Comparison of ENCODE assay signal across 11 mouse cellular contexts in genomic region chr3:96526013-96526762, GRCm38 (mm10). TPM values are rescaled to one million over a fixed set of nuclear protein-coding genes. Genes with fewer than 3 reads are reported as not detected.
DNase-seq lines count a peak whose midpoint lies in the region; ATAC-seq and TF ChIP-seq lines count a peak whose summit lies in the region.
"Had no signal": no experiment of that assay in that cellular context is flagged by ENCODE, and none has a peak within 500 bp of the region (broad histone marks: within the 10 kb centered on the region; RNA-seq: fewer than 3 reads in every experiment).

No protein-coding gene starts in this region.

- peak overlapping the region; percentile 61 for H3K4me3 ChIP-seq in cortical plate, adult 2 months (ENCODE audit: insufficient read depth, low read length)
- H3K4me3 ChIP-seq in hindbrain, embryonic 13.5 days, result no peak overlapping the region
- peak overlapping the region; percentile 48 for H3K4me3 ChIP-seq in liver, embryonic 16.5 days (ENCODE audit: low read depth, low read length)
- no peak overlapping the region for H3K4me3 ChIP-seq in intestine, embryonic 16.5 days (ENCODE audit: low read length)

- intact Hi-C loops in gastrocnemius, postnatal 14 days (cut with DNase I; ENCODE audit: low total_unique reads), result no loop called here

- peak; percentile 52; the same call in 1 of the 2 replicates for ATAC-seq in hindbrain, embryonic 13.5 days (ENCODE audit: low FRiP score)
- peak; percentile 89 for ATAC-seq in liver, embryonic 16.5 days (ENCODE audit: low read depth)
- ATAC-seq in intestine, embryonic 16.5 days, result no peak

- no peak overlapping the region for H3K27ac ChIP-seq in cortical plate, adult 2 months (ENCODE audit: insufficient read depth, low read length)
- no peak overlapping the region for H3K27ac ChIP-seq in hindbrain, embryonic 13.5 days
- H3K27ac ChIP-seq in liver, embryonic 16.5 days (ENCODE audit: low read length), result peak overlapping the region; percentile 68
- no peak overlapping the region for H3K27ac ChIP-seq in intestine, embryonic 16.5 days (ENCODE audit: low read length)

- no peaks in the 10 kb centered on the region for H3K36me3 ChIP-seq in hindbrain, embryonic 13.5 days
- no peaks in the 10 kb centered on the region for H3K36me3 ChIP-seq in liver, embryonic 16.5 days (ENCODE audit: control insufficient read depth, insufficient read depth)
- no peaks in the 10 kb centered on the region for H3K36me3 ChIP-seq in intestine, embryonic 16.5 days (ENCODE audit: control insufficient read depth, insufficient read depth, low read length)

- peaks cover 3% of the 10 kb centered on the region for H3K4me1 ChIP-seq in cortical plate, adult 2 months (ENCODE audit: control insufficient read depth, insufficient read depth, low read length)
- H3K4me1 ChIP-seq in hindbrain, embryonic 13.5 days (replicated peaks), result peaks cover 16% of the 10 kb centered on the region
- H3K4me1 ChIP-seq in liver, embryonic 16.5 days (ENCODE audit: control insufficient read depth, low read depth, low read length), result peaks cover 2% of the 10 kb centered on the region; the same call in 1 of the 2 replicates
- H3K4me1 ChIP-seq in intestine, embryonic 16.5 days (ENCODE audit: control insufficient read depth, insufficient read depth, low read length), result peaks cover 8% of the 10 kb centered on the region

- WGBS in hindbrain, embryonic 13.5 days, result 71% methylated on average over 11 of the region's 11 CpGs
- WGBS in liver, embryonic 16.5 days (ENCODE audit: insufficient replicate concordance), result 47% methylated on average over 11 of the region's 11 CpGs
- WGBS in intestine, embryonic 16.5 days, result 68% methylated on average over 11 of the region's 11 CpGs

- H3K27me3 ChIP-seq in hindbrain, embryonic 13.5 days, result peaks cover 55% of the 10 kb centered on the region
- peaks cover 39% of the 10 kb centered on the region for H3K27me3 ChIP-seq in liver, embryonic 16.5 days (ENCODE audit: control insufficient read depth, insufficient read depth, low read depth, low read length)
- H3K27me3 ChIP-seq in intestine, embryonic 16.5 days (replicated peaks; ENCODE audit: control insufficient read depth, insufficient read depth, low read length), result peaks cover 38% of the 10 kb centered on the region

- no peaks in the 10 kb centered on the region for H3K9me3 ChIP-seq in hindbrain, embryonic 13.5 days
- no peaks in the 10 kb centered on the region for H3K9me3 ChIP-seq in liver, embryonic 16.5 days (replicated peaks; ENCODE audit: control insufficient read depth, low read length)
- H3K9me3 ChIP-seq in intestine, embryonic 16.5 days (ENCODE audit: control insufficient read depth, low read length), result no peaks in the 10 kb centered on the region

- no peak overlapping the region for H3K9ac ChIP-seq in hindbrain, embryonic 13.5 days
- H3K9ac ChIP-seq in liver, embryonic 16.5 days (ENCODE audit: low read depth, low read length), result 0 out of 2 replicates have a peak overlapping the region, but pooled peaks have one; percentile 20
- no peak overlapping the region for H3K9ac ChIP-seq in intestine, embryonic 16.5 days (ENCODE audit: low read depth, low read length)

- DNase-seq in gastrocnemius, postnatal 14 days, result peak; percentile 48
- DNase-seq in gastrocnemius, postnatal 10 days, result no peak
- DNase-seq in thymus, postnatal 25 days, result no peak
- DNase-seq in ovary, adult 18-20 months (ENCODE audit: low spot score), result no peak
- DNase-seq: B cell, adult 2 months had no signal

- TF ChIP-seq CTCF in cortical plate, adult 2 months (IDR thresholded peaks at IDR 0.05; ENCODE audit: extremely low read depth, insufficient read depth, low read length), result no peak

- H3K4me2 ChIP-seq in hindbrain, embryonic 13.5 days, result peak overlapping the region; percentile 87; the same call in 1 of the 2 replicates
- peak overlapping the region; percentile 49 for H3K4me2 ChIP-seq in liver, embryonic 16.5 days (ENCODE audit: low read depth, low read length)
- no peak overlapping the region for H3K4me2 ChIP-seq in intestine, embryonic 16.5 days (ENCODE audit: low read depth, low read length)

- TF ChIP-seq POLR2A in cortical plate, adult 2 months (IDR thresholded peaks at IDR 0.05; ENCODE audit: extremely low read depth, insufficient read depth, low read length), result no peak

RNA-seq across cellular contexts. Expression of gene Hfe2, which starts 1.2 kb away (rescaled TPM):
- total RNA-seq in gastrocnemius, postnatal 14 days (2021), result 100 to 1,000 TPM; 460 to 465 TPM
- total RNA-seq in gastrocnemius, postnatal 10 days (2021), result 100 to 1,000 TPM; 383 to 415 TPM
- 1.4 and 1.5 TPM in 2 replicates for polyA plus RNA-seq in cortical plate, adult 2 months (2012; rRNA removed)
- polyA plus RNA-seq in hindbrain, embryonic 13.5 days (2015; fragmentation: Nextera tagmentation; extraction: Ambion mirVana), result 0.89 and 0.92 TPM in 2 replicates
- 9.2 and 12.0 TPM in 2 replicates for polyA plus RNA-seq in liver, embryonic 16.5 days (2015; fragmentation: Nextera tagmentation; extraction: Ambion mirVana)
- 0.15 and 0.37 TPM in 2 replicates for polyA plus RNA-seq in intestine, embryonic 16.5 days (2015; fragmentation: Nextera tagmentation; extraction: Ambion mirVana)
- total RNA-seq: hematopoietic stem cell, adult 5-6 weeks; megakaryocyte progenitor cell, adult 5-6 weeks had no signal

RNA-seq across cellular contexts. Expression of gene Txnip, which starts 31.6 kb away (rescaled TPM):
- total RNA-seq in gastrocnemius, postnatal 14 days (2021), result 100 to 1,000 TPM; 288 to 458 TPM
- 100 to 1,000 TPM; 484 to 520 TPM for total RNA-seq in gastrocnemius, postnatal 10 days (2021)
- 31.4 and 38.5 TPM in 2 replicates for polyA plus RNA-seq in cortical plate, adult 2 months (2012; rRNA removed)
- 60.5 and 67.6 TPM in 2 replicates for polyA plus RNA-seq in hindbrain, embryonic 13.5 days (2015; fragmentation: Nextera tagmentation; extraction: Ambion mirVana)
- 49.3 and 51.2 TPM in 2 replicates for polyA plus RNA-seq in liver, embryonic 16.5 days (2015; fragmentation: Nextera tagmentation; extraction: Ambion mirVana)
- 146 and 152 TPM in 2 replicates for polyA plus RNA-seq in intestine, embryonic 16.5 days (2015; fragmentation: Nextera tagmentation; extraction: Ambion mirVana)

RNA-seq across cellular contexts. Expression of gene Gm16253, which starts 50.6 kb away (rescaled TPM):
- total RNA-seq in gastrocnemius, postnatal 14 days (2021), result 1 to 10 TPM; 1.2 to 1.5 TPM
- 1 to 10 TPM in 1 of 2 experiments, under 1 TPM in 1; 0.70 to 1.1 TPM for total RNA-seq in gastrocnemius, postnatal 10 days (2021)
- not detected in 2 replicates for polyA plus RNA-seq in cortical plate, adult 2 months (2012; rRNA removed)
- polyA plus RNA-seq in hindbrain, embryonic 13.5 days (2015; fragmentation: Nextera tagmentation; extraction: Ambion mirVana), result 1.2 and 1.6 TPM in 2 replicates
- polyA plus RNA-seq in liver, embryonic 16.5 days (2015; fragmentation: Nextera tagmentation; extraction: Ambion mirVana), result 0.48 and 0.55 TPM in 2 replicates
- 0.45 and 0.97 TPM in 2 replicates for polyA plus RNA-seq in intestine, embryonic 16.5 days (2015; fragmentation: Nextera tagmentation; extraction: Ambion mirVana)
- total RNA-seq: hematopoietic stem cell, adult 5-6 weeks; megakaryocyte progenitor cell, adult 5-6 weeks had no signal

Comparison
In these comparisons a context has a peak if more than half of its experiments do, and no peak if none do; other contexts are left out.
1. H3K4me3 ChIP-seq: peak in cortical plate, adult 2 months (single experiment) and liver, embryonic 16.5 days (single experiment); none in hindbrain, embryonic 13.5 days (single experiment) and intestine, embryonic 16.5 days (single experiment).